Mouse (Mus musculus): ENCODE data around the gene Acer3. TPM values are rescaled to one million over a fixed set of nuclear protein-coding genes. Genes with fewer than 3 reads are reported as not detected.
"Not testable (repeated sequence)": the region's sequence is repeated elsewhere in the genome, so short reads cannot be mapped to it uniquely, and the experiment has no call there.

Gene Acer3
- total and polyA plus RNA-seq, 2 experiments from 2014 or later = 12.1 to 14.1 TPM

- DNase-seq = no peak
- H3K9ac ChIP-seq = no peak overlapping the region
- no peak for TF ChIP-seq CTCF (IDR thresholded peaks at IDR 0.05; ENCODE audit: low read depth)
Measured at GRCm38 (mm10) chr7:98188680-98189079, 132.3 kb downstream of the Acer3 start.

GRCm38 (mm10) chr7:98188238-98188637, 132.8 kb downstream of the Acer3 start:
- DNase-seq (no peak), ATAC-seq (no peak)
- no peaks in the 10 kb centered on the region for H3K9me3 ChIP-seq (ENCODE audit: low read length)
- no peak overlapping the region for H3K9ac ChIP-seq
- H3K27me3 ChIP-seq (ENCODE audit: insufficient read depth, low read length) = peaks cover 21% of the 10 kb centered on the region
- H3K4me3 ChIP-seq (ENCODE audit: low read depth, low read length) = no peak overlapping the region
- no peaks in the 10 kb centered on the region for H3K4me1 ChIP-seq (ENCODE audit: insufficient read depth)
- H3K4me2 ChIP-seq (ENCODE audit: low read depth) = no peak overlapping the region
- 100% methylated on average over 2 of the region's 2 CpGs for WGBS
- no peak overlapping the region for H3K27ac ChIP-seq (ENCODE audit: low read depth, low read length)
- no peak for TF ChIP-seq CTCF (IDR thresholded peaks at IDR 0.05; ENCODE audit: low read depth)
- no peaks in the 10 kb centered on the region for H3K36me3 ChIP-seq (ENCODE audit: insufficient read depth)

More at GRCm38 (mm10) chr7:98188680-98189079, 132.3 kb downstream of the Acer3 start:
- Histone ChIP-seq H3K27me3 (ENCODE audit: insufficient read depth, low read length) (peaks cover 25% of the 10 kb centered on the region), H3K36me3 (ENCODE audit: insufficient read depth) (no peaks in the 10 kb centered on the region), H3K4me2 (ENCODE audit: low read depth) (no peak overlapping the region), H3K27ac (ENCODE audit: low read depth, low read length) (no peak overlapping the region), H3K4me3 (ENCODE audit: low read depth, low read length) (no peak overlapping the region), H3K9me3 (ENCODE audit: low read length) (no peaks in the 10 kb centered on the region), H3K4me1 (ENCODE audit: insufficient read depth) (0 out of 2 replicates have a peak, but pooled peaks cover 3% of the 10 kb centered on the region)
- WGBS = 95% methylated on average over 2 of the region's 2 CpGs
- ATAC-seq = no peak

- DNase-seq; H3K9ac ChIP-seq; H3K4me1 ChIP-seq (ENCODE audit: insufficient read depth); H3K36me3 ChIP-seq (ENCODE audit: insufficient read depth); H3K4me3 ChIP-seq (ENCODE audit: low read depth, low read length); H3K27ac ChIP-seq (ENCODE audit: low read depth, low read length); ATAC-seq; H3K4me2 ChIP-seq (ENCODE audit: low read depth); H3K9me3 ChIP-seq (ENCODE audit: low read length): not testable (repeated sequence)
- peaks cover 12% of the 10 kb centered on the region for H3K27me3 ChIP-seq (ENCODE audit: insufficient read depth, low read length)
- WGBS = 55% methylated on average over 3 of the region's 3 CpGs
Measured at GRCm38 (mm10) chr7:98187332-98187731, 133.7 kb downstream of the Acer3 start.

GRCm38 (mm10) chr7:98186637-98187036, 134.4 kb downstream of the Acer3 start:
- no peaks in the 10 kb centered on the region for H3K4me1 ChIP-seq (ENCODE audit: insufficient read depth)
- H3K27ac ChIP-seq (ENCODE audit: low read depth, low read length) = no peak overlapping the region
- no peak for TF ChIP-seq CTCF (IDR thresholded peaks at IDR 0.05; ENCODE audit: low read depth)
- H3K4me3 ChIP-seq (ENCODE audit: low read depth, low read length) = no peak overlapping the region
- no peaks in the 10 kb centered on the region for H3K36me3 ChIP-seq (ENCODE audit: insufficient read depth)
- ATAC-seq = peak; percentile 72
- 14% methylated on average over 8 of the region's 8 CpGs for WGBS
- no peaks in the 10 kb centered on the region for H3K9me3 ChIP-seq (ENCODE audit: low read length)
- H3K9ac ChIP-seq = no peak overlapping the region
- peak; percentile 33 for DNase-seq
- H3K4me2 ChIP-seq (ENCODE audit: low read depth) = no peak overlapping the region
- H3K27me3 ChIP-seq (ENCODE audit: insufficient read depth, low read length) = peaks cover 5% of the 10 kb centered on the region; the same call in 1 of the 2 replicates

GRCm38 (mm10) chr7:98185326-98185725, 135.7 kb downstream of the Acer3 start:
- Histone ChIP-seq H3K4me2 (ENCODE audit: low read depth) (no peak overlapping the region), H3K27me3 (ENCODE audit: insufficient read depth, low read length) (no peaks in the 10 kb centered on the region), H3K4me1 (ENCODE audit: insufficient read depth) (no peaks in the 10 kb centered on the region), H3K9me3 (ENCODE audit: low read length) (no peaks in the 10 kb centered on the region), H3K4me3 (ENCODE audit: low read depth, low read length) (no peak overlapping the region), H3K9ac (no peak overlapping the region), H3K27ac (ENCODE audit: low read depth, low read length) (0 out of 2 replicates have a peak overlapping the region, but pooled peaks have one; percentile 1), H3K36me3 (ENCODE audit: insufficient read depth) (no peaks in the 10 kb centered on the region)
- ATAC-seq (no peak), DNase-seq (peak; percentile 35)
- no peak for TF ChIP-seq CTCF (IDR thresholded peaks at IDR 0.05; ENCODE audit: low read depth)
- 47% methylated on average over 6 of the region's 6 CpGs for WGBS

- peaks cover 12% of the 10 kb centered on the region; the same call in 1 of the 2 replicates for H3K4me1 ChIP-seq (ENCODE audit: insufficient read depth)
- ATAC-seq (peak; percentile 4; the same call in 1 of the 2 replicates), DNase-seq (no peak)
- H3K27ac ChIP-seq (ENCODE audit: low read depth, low read length) = 0 out of 2 replicates have a peak overlapping the region, but pooled peaks have one; percentile 29
- no peaks in the 10 kb centered on the region for H3K9me3 ChIP-seq (ENCODE audit: low read length)
- H3K27me3 ChIP-seq (ENCODE audit: insufficient read depth, low read length) = no peaks in the 10 kb centered on the region
- peak overlapping the region; percentile 80 for H3K9ac ChIP-seq
- H3K4me3 ChIP-seq (ENCODE audit: low read depth, low read length) = peak overlapping the region; percentile 73
- TF ChIP-seq CTCF (IDR thresholded peaks at IDR 0.05; ENCODE audit: low read depth) = no peak
- H3K36me3 ChIP-seq (ENCODE audit: insufficient read depth) = no peaks in the 10 kb centered on the region
- WGBS = 92% methylated on average over 5 of the region's 5 CpGs
- peak overlapping the region; percentile 71 for H3K4me2 ChIP-seq (ENCODE audit: low read depth)
Measured at GRCm38 (mm10) chr7:98178560-98179231, 142.3 kb downstream of the Acer3 start.

GRCm38 (mm10) chr7:98177929-98178559, 143.0 kb downstream of the Acer3 start, which contains the start of gene Capn5:
Gene Capn5, minus strand, starts transcription at chr7:98178274.
- peak; percentile 75 for TF ChIP-seq CTCF (IDR thresholded peaks at IDR 0.05; ENCODE audit: low read depth)
- peak within 1 kb of the TSS; percentile 73 for H3K4me3 ChIP-seq (ENCODE audit: low read depth, low read length)
- H3K36me3 ChIP-seq (ENCODE audit: insufficient read depth) = no peaks in the 10 kb centered on the region
- ATAC-seq (peak; percentile 92), DNase-seq (peak; percentile 88)
- peak within 1 kb of the TSS; percentile 80 for H3K9ac ChIP-seq
- H3K27ac ChIP-seq (ENCODE audit: low read depth, low read length) = peak within 1 kb of the TSS; percentile 35; the same call in 1 of the 2 replicates
- 3% methylated on average over 38 of the region's 44 CpGs for WGBS
- H3K27me3 ChIP-seq (ENCODE audit: insufficient read depth, low read length) = no peaks in the 10 kb centered on the region
- H3K4me1 ChIP-seq (ENCODE audit: insufficient read depth) = peaks cover 12% of the 10 kb centered on the region; the same call in 1 of the 2 replicates
- no peaks in the 10 kb centered on the region for H3K9me3 ChIP-seq (ENCODE audit: low read length)
- H3K4me2 ChIP-seq (ENCODE audit: low read depth) = peak within 1 kb of the TSS; percentile 71

All from forebrain, postnatal 0 days (tissue).